Mouse (Mus musculus) layer of hippocampus, postnatal 36 days (tissue): ENCODE measurements around the gene Ddr1. TPM values are rescaled to one million over a fixed set of nuclear protein-coding genes. Genes with fewer than 3 reads are reported as not detected.

ENCODE experiments used
- total RNA-seq, 2 experiments: library from RNA; stranded (reverse); gene quantifications; 2 replicates each; pipeline ENCODE4 v1.2.3; 2021

The Ddr1 gene
- total RNA-seq, 2 experiments from 2014 or later, result 62.7 to 63.9 TPM

Other genes starting within 250 kb of the Ddr1 start
- gene H2-Q10, start 234.5 kb downstream of the Ddr1 start, total RNA-seq, result under 1 TPM in 1 of 2 experiments, not detected in 1; 0.15 TPM
- under 1 TPM in 1 of 2 experiments, not detected in 1; 0.32 TPM for gene Pou5f1, start 198.6 kb downstream of the Ddr1 start, total RNA-seq
- 1 to 10 TPM; 4.3 to 5.8 TPM for gene Tcf19, start 187.8 kb downstream of the Ddr1 start, total RNA-seq
- gene Cchcr1, start 187.5 kb downstream of the Ddr1 start, total RNA-seq, result 10 to 100 TPM in 1 of 2 experiments, 1 to 10 TPM in 1; 9.3 to 10.0 TPM
- under 1 TPM; 0.42 to 0.63 TPM for gene Psors1c2, start 171.4 kb downstream of the Ddr1 start, total RNA-seq
- gene Cdsn, start 152.5 kb downstream of the Ddr1 start, total RNA-seq, result under 1 TPM in 1 of 2 experiments, not detected in 1; 0.40 TPM
- gene 2300002M23Rik, start 137.2 kb downstream of the Ddr1 start, total RNA-seq, result not detected
- not detected for gene Sfta2, start 103.1 kb downstream of the Ddr1 start, total RNA-seq
- not detected for gene Gm9573, start 78.0 kb downstream of the Ddr1 start, total RNA-seq
- gene Mucl3, start 60.9 kb downstream of the Ddr1 start, total RNA-seq, result not detected
- 10 to 100 TPM; 41.8 to 43.4 TPM for gene Vars2, start 37.0 kb downstream of the Ddr1 start, total RNA-seq
- 10 to 100 TPM; 31.1 to 32.1 TPM for gene Gtf2h4, start 30.9 kb downstream of the Ddr1 start, total RNA-seq
- 1 to 10 TPM; 4.2 to 6.5 TPM for gene Ier3, start 117.1 kb upstream of the Ddr1 start, total RNA-seq
- 100 to 1,000 TPM; 124 to 132 TPM for gene Flot1, start 118.6 kb upstream of the Ddr1 start, total RNA-seq
- 100 to 1,000 TPM; 360 to 381 TPM for gene Tubb5, start 133.7 kb upstream of the Ddr1 start, total RNA-seq
- 10 to 100 TPM; 13.1 to 19.5 TPM for gene Mdc1, start 136.9 kb upstream of the Ddr1 start, total RNA-seq
- 1 to 10 TPM; 1.5 to 2.2 TPM for gene Nrm, start 156.7 kb upstream of the Ddr1 start, total RNA-seq
- gene Ppp1r18, start 161.0 kb upstream of the Ddr1 start, total RNA-seq, result 1 to 10 TPM; 7.4 to 9.5 TPM
- 10 to 100 TPM; 32.0 to 37.4 TPM for gene Dhx16, start 175.2 kb upstream of the Ddr1 start, total RNA-seq
- 10 to 100 TPM; 56.3 to 57.9 TPM for gene 2310061I04Rik, start 192.8 kb upstream of the Ddr1 start, total RNA-seq
- 10 to 100 TPM; 60.6 to 61.7 TPM for gene Atat1, start 205.5 kb upstream of the Ddr1 start, total RNA-seq
- gene Mrps18b, start 211.8 kb upstream of the Ddr1 start, total RNA-seq, result 10 to 100 TPM; 37.0 to 39.3 TPM
- 10 to 100 TPM; 78.6 to 82.8 TPM for gene Ppp1r10, start 211.8 kb upstream of the Ddr1 start, total RNA-seq